Mouse (Mus musculus): ENCODE results near the gene Ldlrad3. TPM values are rescaled to one million over a fixed set of nuclear protein-coding genes. Genes with fewer than 3 reads are reported as not detected.

Ldlrad3 gene
- total RNA-seq, 1 experiment from 2014 or later, result 10.2 TPM

Other genes starting within 250 kb of the Ldlrad3 start
- gene Trim44, start 221.4 kb upstream of the Ldlrad3 start, total RNA-seq (2017), result 73.7 and 82.4 TPM in 2 replicates